Mouse (Mus musculus) gastrocnemius, adult 18-20 months (tissue): ENCODE results near the gene Jmjd1c. TPM values are rescaled to one million over a fixed set of nuclear protein-coding genes. Genes with fewer than 3 reads are reported as not detected.

Experiments used
- DNase-seq: peaks from one replicate; pipeline ENCODE4 v3.0.0; 2021; ENCODE audit warnings: low spot score
- total RNA-seq, 2 experiments: library from RNA; stranded (reverse); gene quantifications; 2 replicates each; pipeline ENCODE4 v1.2.3; 2021

Gene Jmjd1c
- total RNA-seq, 2 experiments from 2014 or later: 23.5 to 25.4 TPM

- DNase-seq: no peak
These were observed 201.4 kb downstream of the Jmjd1c start for GRCm38 (mm10) chr10:67297175-67297855.

- peak; percentile 27 for DNase-seq
These were observed 202.9 kb downstream of the Jmjd1c start for GRCm38 (mm10) chr10:67298856-67299255.

GRCm38 (mm10) chr10:67299285-67299684 lies 203.4 kb downstream of the Jmjd1c start:
- DNase-seq: no peak

- DNase-seq: no peak
These were observed 205.1 kb downstream of the Jmjd1c start for GRCm38 (mm10) chr10:67301046-67301445.

GRCm38 (mm10) chr10:67302340-67302739 lies 206.4 kb downstream of the Jmjd1c start:
- DNase-seq: no peak

Other genes starting within 250 kb of the Jmjd1c start
- 10 to 100 TPM; 10.0 to 11.1 TPM for gene Reep3, start 820 bp downstream of the Jmjd1c start, total RNA-seq
- 10 to 100 TPM; 13.7 to 14.6 TPM for gene Nrbf2, start 189.2 kb downstream of the Jmjd1c start, total RNA-seq